In the genomic region with DNA sequence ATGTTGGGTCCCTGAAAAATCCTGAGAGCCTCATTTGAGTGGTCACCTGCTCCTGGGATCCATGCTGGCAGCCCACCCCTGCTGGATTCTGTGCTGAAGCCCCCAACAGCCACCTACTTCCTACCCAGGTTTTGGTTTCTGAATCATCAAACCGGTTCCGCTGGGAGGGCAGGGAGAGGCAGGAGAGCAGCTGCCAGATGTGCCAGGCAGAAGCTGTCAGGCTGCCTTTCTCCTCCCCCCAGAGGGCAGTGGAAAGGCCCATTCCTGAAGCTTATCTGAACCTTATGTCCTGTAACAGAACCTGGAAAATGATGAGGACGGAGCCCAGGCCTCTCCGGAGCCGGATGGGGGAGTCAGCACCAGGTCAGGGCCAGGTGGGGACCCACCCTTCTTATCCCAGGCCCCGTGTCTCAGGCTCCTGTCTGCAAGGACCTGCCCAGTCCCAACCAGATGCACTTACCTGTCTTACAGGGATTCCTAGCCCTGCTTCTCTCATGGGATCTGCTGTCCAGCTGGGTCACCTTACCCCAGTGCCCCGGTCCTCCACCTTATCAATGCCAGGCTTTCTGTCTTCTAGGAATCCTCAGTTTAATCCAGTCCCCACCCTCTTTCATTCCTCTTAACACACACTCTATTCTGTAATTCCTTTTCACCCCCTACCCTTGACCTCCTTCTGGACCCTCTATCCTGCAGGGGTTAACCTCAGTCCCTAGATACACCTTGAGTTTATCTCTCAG, we compare ENCODE assay signal across 8 mouse cellular contexts. TPM values are rescaled to one million over a fixed set of nuclear protein-coding genes. Genes with fewer than 3 reads are reported as not detected.
DNase-seq lines count a peak whose midpoint lies in the region; ATAC-seq lines count a peak whose summit lies in the region.

No protein-coding gene starts in this region.

- whole genome bisulfite sequencing in intestine, embryonic 16.5 days, result 51% methylated on average over 7 of the region's 7 CpGs
- 77% methylated on average over 7 of the region's 7 CpGs for WGBS in midbrain, embryonic 13.5 days

- peaks cover 10% of the 10 kb centered on the region; the same call in 1 of the 2 replicates for H3K36me3 ChIP-seq in intestine, embryonic 16.5 days (ENCODE audit: control insufficient read depth, insufficient read depth, low read length)
- peaks cover 40% of the 10 kb centered on the region for H3K36me3 ChIP-seq in midbrain, embryonic 13.5 days

- peak overlapping the region; percentile 87 for H3K4me3 ChIP-seq in intestine, embryonic 16.5 days (ENCODE audit: low read length)
- H3K4me3 ChIP-seq in midbrain, embryonic 13.5 days (replicated peaks), result peak overlapping the region; percentile 84

- H3K9me3 ChIP-seq in intestine, embryonic 16.5 days (ENCODE audit: control insufficient read depth, low read length), result no peaks in the 10 kb centered on the region
- no peaks in the 10 kb centered on the region for H3K9me3 ChIP-seq in midbrain, embryonic 13.5 days

- 0 out of 2 replicates have a peak overlapping the region, but pooled peaks have one; percentile 1 for H3K27ac ChIP-seq in intestine, embryonic 16.5 days (ENCODE audit: low read length)
- no peak overlapping the region for H3K27ac ChIP-seq in midbrain, embryonic 13.5 days

- peak overlapping the region; percentile 79 for H3K4me2 ChIP-seq in intestine, embryonic 16.5 days (ENCODE audit: low read depth, low read length)
- peak overlapping the region; percentile 84 for H3K4me2 ChIP-seq in midbrain, embryonic 13.5 days (replicated peaks)

- ATAC-seq in intestine, embryonic 16.5 days, result no peak
- ATAC-seq in midbrain, embryonic 13.5 days, result no peak
- ATAC-seq in monocyte, adult 5-6 weeks (replicated peaks; ENCODE audit: insufficient number of reproducible peaks, low FRiP score, low TSS enrichment, poor library complexity, severe bottlenecking), result no peak

- DNase-seq in cerebellum, adult 9-11 months, result peak; percentile 69
- DNase-seq in cerebellum, postnatal 36 days, result no peak
- peak; percentile 81 for DNase-seq in urinary bladder, postnatal 14 days (ENCODE audit: low spot score)
- DNase-seq in urinary bladder, adult 2 months (ENCODE audit: low spot score), result no peak
- no peak for DNase-seq in gastrocnemius, postnatal 4 days (ENCODE audit: low spot score in 2 of 2)

- no peaks in the 10 kb centered on the region for H3K27me3 ChIP-seq in intestine, embryonic 16.5 days (replicated peaks; ENCODE audit: control insufficient read depth, insufficient read depth, low read length)
- H3K27me3 ChIP-seq in midbrain, embryonic 13.5 days, result no peaks in the 10 kb centered on the region

- H3K4me1 ChIP-seq in intestine, embryonic 16.5 days (ENCODE audit: control insufficient read depth, insufficient read depth, low read length), result peaks cover 12% of the 10 kb centered on the region
- H3K4me1 ChIP-seq in midbrain, embryonic 13.5 days (replicated peaks), result peaks cover 16% of the 10 kb centered on the region

- H3K9ac ChIP-seq in intestine, embryonic 16.5 days (ENCODE audit: low read depth, low read length), result peak overlapping the region; percentile 87
- peak overlapping the region; percentile 88 for H3K9ac ChIP-seq in midbrain, embryonic 13.5 days (replicated peaks)

RNA-seq across cellular contexts. Expression of a gene that starts 1.3 kb away (rescaled TPM):
- polyA plus RNA-seq in urinary bladder, adult 2 months (2012; rRNA removed), result 154 and 160 TPM in 2 replicates
- 78.4 and 81.2 TPM in 2 replicates for polyA plus RNA-seq in intestine, embryonic 16.5 days (2015; fragmentation: Nextera tagmentation; extraction: Ambion mirVana)
- polyA plus RNA-seq in midbrain, embryonic 13.5 days (2015; fragmentation: Nextera tagmentation; extraction: Ambion mirVana), result 79.8 and 80.9 TPM in 2 replicates
- 94.2 to 132 TPM (median 124 TPM) in 3 replicates for total RNA-seq in monocyte, adult 5-6 weeks (2017)
- total RNA-seq in gastrocnemius, postnatal 4 days (2021), result 10 to 100 TPM; 49.9 to 61.1 TPM

RNA-seq across cellular contexts. Expression of a gene that starts 12.7 kb away (rescaled TPM):
- polyA plus RNA-seq in urinary bladder, adult 2 months (2012; rRNA removed), result 0.04 and 0.10 TPM in 2 replicates
- polyA plus RNA-seq in intestine, embryonic 16.5 days (2015; fragmentation: Nextera tagmentation; extraction: Ambion mirVana), result 0.04 TPM in 1 of 2 replicates, not detected in the other
- polyA plus RNA-seq in midbrain, embryonic 13.5 days (2015; fragmentation: Nextera tagmentation; extraction: Ambion mirVana), result 0.05 and 0.08 TPM in 2 replicates
- 0.29 to 0.43 TPM in 2 of 3 replicates, not detected in the other for total RNA-seq in monocyte, adult 5-6 weeks (2017)
- not detected for total RNA-seq in gastrocnemius, postnatal 4 days (2021)

RNA-seq across cellular contexts. Expression of a gene that starts 16.9 kb away (rescaled TPM):
- polyA plus RNA-seq in urinary bladder, adult 2 months (2012; rRNA removed), result 0.30 and 0.31 TPM in 2 replicates
- polyA plus RNA-seq in intestine, embryonic 16.5 days (2015; fragmentation: Nextera tagmentation; extraction: Ambion mirVana), result 0.11 and 0.20 TPM in 2 replicates
- polyA plus RNA-seq in midbrain, embryonic 13.5 days (2015; fragmentation: Nextera tagmentation; extraction: Ambion mirVana), result 0.19 and 0.34 TPM in 2 replicates
- not detected in 3 replicates for total RNA-seq in monocyte, adult 5-6 weeks (2017)
- not detected for total RNA-seq in gastrocnemius, postnatal 4 days (2021)

RNA-seq across cellular contexts. Expression of a gene that starts 21.5 kb away (rescaled TPM):
- 243 and 277 TPM in 2 replicates for polyA plus RNA-seq in urinary bladder, adult 2 months (2012; rRNA removed)
- polyA plus RNA-seq in intestine, embryonic 16.5 days (2015; fragmentation: Nextera tagmentation; extraction: Ambion mirVana), result 264 and 288 TPM in 2 replicates
- 121 and 127 TPM in 2 replicates for polyA plus RNA-seq in midbrain, embryonic 13.5 days (2015; fragmentation: Nextera tagmentation; extraction: Ambion mirVana)
- 209 to 226 TPM (median 217 TPM) in 3 replicates for total RNA-seq in monocyte, adult 5-6 weeks (2017)
- total RNA-seq in gastrocnemius, postnatal 4 days (2021), result 10 to 100 TPM; 73.6 to 74.5 TPM

RNA-seq across cellular contexts. Expression of a gene that starts 26.5 kb away (rescaled TPM):
- 4.2 and 4.4 TPM in 2 replicates for polyA plus RNA-seq in urinary bladder, adult 2 months (2012; rRNA removed)
- polyA plus RNA-seq in intestine, embryonic 16.5 days (2015; fragmentation: Nextera tagmentation; extraction: Ambion mirVana), result 5.8 and 6.7 TPM in 2 replicates
- 0.24 and 0.50 TPM in 2 replicates for polyA plus RNA-seq in midbrain, embryonic 13.5 days (2015; fragmentation: Nextera tagmentation; extraction: Ambion mirVana)
- total RNA-seq in monocyte, adult 5-6 weeks (2017), result 133 to 326 TPM (median 178 TPM) in 3 replicates
- total RNA-seq in gastrocnemius, postnatal 4 days (2021), result 1 to 10 TPM; 1.9 to 2.2 TPM

Comparison
In these comparisons a context has a peak if more than half of its experiments do, and no peak if none do; other contexts are left out.
1. DNase-seq: peak in cerebellum, adult 9-11 months (single experiment) and urinary bladder, postnatal 14 days (single experiment); none in cerebellum, postnatal 36 days (0 of 2), urinary bladder, adult 2 months (single experiment) and gastrocnemius, postnatal 4 days (0 of 2).